Mouse (Mus musculus) heart, postnatal 14 days (tissue): ENCODE data around the gene Polh. TPM values are rescaled to one million over a fixed set of nuclear protein-coding genes. Genes with fewer than 3 reads are reported as not detected.

Source experiments
- DNase-seq, 2 experiments: peaks; one replicate each; pipeline ENCODE4 v3.0.0; 2021 to 2022
- intact Hi-C: fragments of 180-260 bp; cut with DNase I; formaldehyde crosslinking; loops from one replicate; pipeline ENCODE4 v1.15.1; 2025
- microRNA-seq, 2 experiments: library from miRNA; unstranded; fragments of <30 nt; microRNA quantifications; one replicate each; pipeline ENCODE4 v1.2.0; 2021 to 2022
- total RNA-seq, 2 experiments: library from RNA; stranded (reverse); gene quantifications; 2 replicates each; pipeline ENCODE4 v1.2.3; 2021

Gene Polh
- total RNA-seq, 2 experiments from 2014 or later: 9.7 to 10.6 TPM

- intact Hi-C loops: no loop called here
- peak; percentile 80 to 85 for DNase-seq
These were observed 58.6 kb downstream of the Polh start, which contains the start of gene Rsph9 for GRCm38 (mm10) chr17:46143578-46144423. Rsph9 (minus strand) TSS chr17:46144216.

GRCm38 (mm10) chr17:46139872-46140271, 62.6 kb downstream of the Polh start:
- no peak for DNase-seq
- intact Hi-C loops: loop anchor here (10.0 kb wide), 1 partner anchor 185 kb away; no protein-coding TSS in a partner anchor

GRCm38 (mm10) chr17:46138563-46139236, 63.7 kb downstream of the Polh start:
- intact Hi-C loops: loop anchor here (10.0 kb wide), 1 partner anchor 184 kb away; no protein-coding TSS in a partner anchor
- DNase-seq: no peak

- intact Hi-C loops: loop anchor here (1.0 to 10.0 kb wide), 5 partner anchors 92 to 402 kb away; no protein-coding TSS in a partner anchor
- DNase-seq: no peak
These were observed 69.6 kb downstream of the Polh start for GRCm38 (mm10) chr17:46132862-46133261.

- intact Hi-C loops: loop anchor here (1.0 to 10.0 kb wide), 4 partner anchors 91 to 401 kb away; no protein-coding TSS in a partner anchor
These were observed 70.3 kb downstream of the Polh start for GRCm38 (mm10) chr17:46132058-46132718.

GRCm38 (mm10) chr17:46129741-46130498, 72.5 kb downstream of the Polh start:
- intact Hi-C loops: loop anchor here (5.0 to 10.0 kb wide), 2 partner anchors 175 to 283 kb away; no protein-coding TSS in a partner anchor
- peak; percentile 67 to 73 for DNase-seq

More at GRCm38 (mm10) chr17:46132058-46132718, 70.3 kb downstream of the Polh start:
- DNase-seq: peak; percentile 81 to 90

GRCm38 (mm10) chr17:46127814-46128493, 74.5 kb downstream of the Polh start:
- intact Hi-C loops: no loop called here
- no peak for DNase-seq

- intact Hi-C loops: no loop called here
- no peak for DNase-seq
These were observed 75.8 kb downstream of the Polh start for GRCm38 (mm10) chr17:46126608-46127007.

- peak; percentile 54 to 64 for DNase-seq
- intact Hi-C loops: no loop called here
These were observed 78.3 kb downstream of the Polh start for GRCm38 (mm10) chr17:46123953-46124700.

- DNase-seq: no peak
- intact Hi-C loops: no loop called here
These were observed 79.2 kb downstream of the Polh start for GRCm38 (mm10) chr17:46123285-46123684.

- intact Hi-C loops: no loop called here
- DNase-seq: no peak
These were observed 79.7 kb downstream of the Polh start for GRCm38 (mm10) chr17:46122791-46123190.

Small RNAs within 50 kb of the gene (microRNA-seq; reads per million reads assigned to microRNA genes)
- gene Mir693: 0 reads per million in 2 experiments

Other genes with a start within 250 kb of the Polh start
- 100 to 1,000 TPM; 275 TPM for gene Vegfa, start 170.3 kb downstream of the Polh start, total RNA-seq
- 100 to 1,000 TPM; 115 to 119 TPM for gene Mrps18a, start 91.7 kb downstream of the Polh start, total RNA-seq
- 1 to 10 TPM; 1.1 to 1.4 TPM for gene Rsph9, start 58.4 kb downstream of the Polh start, total RNA-seq
- 10 to 100 TPM; 22.2 to 27.6 TPM for gene Mad2l1bp, start 49.1 kb downstream of the Polh start, total RNA-seq
- gene Gtpbp2, start 41.6 kb downstream of the Polh start, total RNA-seq: 10 to 100 TPM; 85.3 TPM
- 10 to 100 TPM; 18.7 to 20.6 TPM for gene Xpo5, start 137 bp upstream of the Polh start, total RNA-seq
- 10 to 100 TPM; 19.1 to 27.3 TPM for gene Polr1c, start 45.4 kb upstream of the Polh start, total RNA-seq
- gene Yipf3, start 45.4 kb upstream of the Polh start, total RNA-seq: 10 to 100 TPM; 72.4 to 77.7 TPM
- under 1 TPM; 0.50 to 0.85 TPM for gene Lrrc73, start 50.9 kb upstream of the Polh start, total RNA-seq
- gene Tjap1, start 80.4 kb upstream of the Polh start, total RNA-seq: 10 to 100 TPM; 40.6 to 42.9 TPM
- under 1 TPM; 0.68 to 0.84 TPM for gene Dlk2, start 94.8 kb upstream of the Polh start, total RNA-seq
- gene Abcc10, start 125.7 kb upstream of the Polh start, total RNA-seq: 1 to 10 TPM; 4.6 to 5.4 TPM
- gene Zfp318, start 181.1 kb upstream of the Polh start, total RNA-seq: 10 to 100 TPM; 19.2 TPM
- 1 to 10 TPM in 1 of 2 experiments, under 1 TPM in 1; 0.79 to 2.3 TPM for gene Crip3, start 226.3 kb upstream of the Polh start, total RNA-seq
- gene Slc22a7, start 235.8 kb upstream of the Polh start, total RNA-seq: not detected